Mouse (Mus musculus) adrenal gland (tissue): Measurements from ENCODE around the gene Nrl.

Source experiments
- intact Hi-C: fragments of 180-260 bp; cut with DNase I; formaldehyde crosslinking; loops from one replicate; pipeline ENCODE4 v1.15.1; 2025

Gene Nrl

GRCm38 (mm10) chr14:55536116-55536745, 11.4 kb upstream of the Nrl start:
- intact Hi-C loops: loop anchor here (2.0 kb wide), 1 partner anchor 39 kb away; no protein-coding TSS in a partner anchor

GRCm38 (mm10) chr14:55527940-55528339, 3.2 kb upstream of the Nrl start:
- intact Hi-C loops: no loop called here

- intact Hi-C loops: no loop called here
These were observed 1.9 kb upstream of the Nrl start for GRCm38 (mm10) chr14:55526674-55527073.

- intact Hi-C loops: no loop called here
These were observed 719 bp downstream of the Nrl start for GRCm38 (mm10) chr14:55524062-55524461.

DNA sequence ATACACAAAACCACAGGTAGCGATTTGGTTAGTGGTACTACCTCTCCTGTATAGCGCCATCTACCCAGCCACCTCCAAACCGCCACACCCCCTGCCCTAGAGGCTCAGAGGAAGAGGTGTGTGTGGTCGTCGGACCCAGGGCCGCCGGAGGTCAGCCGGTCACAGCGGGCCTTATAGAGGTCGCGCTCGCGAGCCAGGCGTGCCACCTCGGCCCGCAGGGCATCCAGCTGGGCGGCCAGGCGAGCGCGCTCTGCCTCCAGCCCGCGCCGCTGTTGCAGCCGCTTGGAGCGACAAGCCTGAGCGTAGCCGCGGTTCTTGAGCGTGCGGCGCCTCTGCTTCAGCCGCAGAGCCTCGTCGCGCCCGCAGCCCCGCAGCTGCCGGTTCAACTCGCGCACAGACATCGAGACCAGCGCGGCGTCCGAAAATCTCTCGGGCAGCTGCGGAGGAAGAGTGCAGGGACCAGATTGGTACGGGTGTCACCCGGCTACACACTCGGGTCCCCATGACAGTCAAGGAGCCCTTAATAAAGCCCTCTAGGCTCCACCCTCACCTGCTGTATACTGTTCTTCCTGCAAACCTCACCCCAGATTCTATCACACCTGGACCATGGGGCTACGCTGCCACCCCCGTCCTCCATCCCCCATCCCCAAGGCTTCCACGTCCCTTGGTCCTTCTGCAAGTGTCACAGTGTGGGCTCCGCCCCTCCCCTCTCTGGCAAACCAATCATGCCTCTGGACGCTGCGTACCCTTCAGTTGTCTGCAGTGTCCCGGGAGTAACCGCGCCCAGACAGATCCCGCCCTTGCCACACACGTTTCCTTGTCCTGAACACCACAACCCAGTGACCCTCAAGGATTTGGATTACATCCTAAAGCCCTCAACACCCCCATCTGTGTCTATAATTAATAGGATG, 4.1 kb downstream of the Nrl start:
- intact Hi-C loops: no loop called here

- intact Hi-C loops: no loop called here
These were observed 5.2 kb downstream of the Nrl start for GRCm38 (mm10) chr14:55519604-55520003.

- intact Hi-C loops: no loop called here
These were observed 5.9 kb downstream of the Nrl start for GRCm38 (mm10) chr14:55518897-55519296.

DNA sequence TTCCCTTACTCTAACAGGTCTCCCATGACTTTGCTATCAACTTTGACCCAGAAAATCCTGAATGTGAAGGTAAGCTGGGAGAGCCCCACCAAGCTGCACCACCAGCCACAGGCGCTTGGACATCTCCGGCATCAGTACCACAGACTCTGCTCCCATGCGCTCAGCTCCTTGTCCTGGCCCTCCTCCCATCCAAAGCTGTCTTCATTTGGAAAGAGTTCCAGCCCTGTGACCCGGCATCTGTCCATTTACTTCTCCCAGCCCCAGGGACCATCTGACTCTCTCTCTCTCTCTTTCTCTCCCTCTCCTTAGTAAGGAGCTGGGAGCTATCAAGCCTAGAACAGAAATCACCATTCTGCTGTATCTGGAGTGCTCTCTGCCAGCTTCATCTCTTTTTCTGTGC, 8.9 kb downstream of the Nrl start:
- intact Hi-C loops: no loop called here

DNA sequence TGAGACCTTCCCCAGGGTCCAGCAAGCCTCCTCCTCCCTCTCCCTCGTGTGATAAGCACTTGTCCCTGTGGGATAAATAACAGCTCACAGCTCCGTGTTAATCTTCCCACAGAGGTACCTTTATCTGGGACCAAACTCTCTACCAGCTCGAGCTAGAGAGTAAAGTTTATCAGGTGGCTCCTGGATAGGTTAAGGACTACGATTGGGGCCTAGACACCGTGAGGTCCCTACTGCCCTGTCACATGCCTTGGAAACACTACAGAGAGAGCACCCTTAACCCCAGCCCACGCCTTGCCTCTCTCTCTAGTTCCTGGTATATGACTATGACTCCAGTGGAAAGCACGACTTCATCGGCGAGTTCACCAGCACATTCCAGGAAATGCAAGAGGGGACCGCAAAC, 10.9 kb downstream of the Nrl start:
- intact Hi-C loops: no loop called here

DNA sequence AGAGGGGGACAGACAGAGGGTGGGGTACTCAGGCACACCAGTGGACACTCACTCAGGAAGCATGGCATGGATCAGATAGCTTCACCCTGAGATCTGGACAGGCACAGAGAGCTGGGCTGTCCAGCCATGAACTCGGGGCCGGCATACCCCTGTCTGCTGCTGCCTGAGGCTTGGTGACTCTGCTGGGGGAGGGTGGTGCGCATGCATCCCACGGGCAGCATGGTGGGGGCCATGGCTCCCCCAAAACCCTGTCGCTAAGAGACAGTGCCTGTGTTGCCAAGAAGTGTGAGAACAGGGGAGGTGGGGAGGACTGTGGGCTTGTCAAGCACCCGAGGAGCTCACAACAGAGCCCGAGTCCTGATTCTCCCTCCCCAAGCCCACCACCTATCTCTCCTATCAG, 13.7 kb downstream of the Nrl start:
- intact Hi-C loops: no loop called here

DNA sequence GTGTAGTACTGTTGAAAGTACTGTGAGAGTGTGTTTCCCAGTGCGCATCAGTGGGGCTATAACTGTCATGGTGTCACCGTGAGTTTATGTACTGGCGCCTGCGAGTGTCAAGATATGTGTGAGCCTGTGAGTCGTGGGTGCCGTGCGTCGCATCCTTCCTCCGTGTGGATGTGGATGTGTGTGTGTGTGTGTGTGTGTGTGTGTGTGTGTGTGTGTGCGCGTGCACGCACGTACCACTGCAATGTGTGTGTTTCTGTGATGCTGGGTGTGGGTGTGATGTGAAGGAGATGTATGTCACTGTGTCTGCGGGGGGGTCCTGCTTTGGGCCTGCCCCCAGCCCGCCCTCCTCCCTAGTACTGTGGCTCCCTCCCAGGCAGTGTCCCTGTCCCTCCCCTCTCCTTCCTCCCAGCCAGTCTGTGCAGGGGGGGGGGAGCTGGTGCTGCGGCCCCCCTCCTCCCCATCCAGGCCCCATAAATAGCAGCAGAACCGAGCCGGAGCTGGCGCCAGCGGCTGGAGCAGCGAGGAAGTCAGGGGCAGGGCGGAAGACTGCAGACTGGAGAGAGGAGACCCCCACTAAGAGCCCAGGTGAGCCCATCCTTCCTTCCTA, 14.6 kb downstream of the Nrl start, which contains the start of gene Cpne6:
TSS of gene Cpne6 (plus strand) at position 321 of the 607 bp plus-strand sequence.
- intact Hi-C loops: no loop called here

GRCm38 (mm10) chr14:55509540-55509939, 15.2 kb downstream of the Nrl start:
- intact Hi-C loops: no loop called here

- intact Hi-C loops: no loop called here
These were observed 17.0 kb downstream of the Nrl start for GRCm38 (mm10) chr14:55507801-55508200.

DNA sequence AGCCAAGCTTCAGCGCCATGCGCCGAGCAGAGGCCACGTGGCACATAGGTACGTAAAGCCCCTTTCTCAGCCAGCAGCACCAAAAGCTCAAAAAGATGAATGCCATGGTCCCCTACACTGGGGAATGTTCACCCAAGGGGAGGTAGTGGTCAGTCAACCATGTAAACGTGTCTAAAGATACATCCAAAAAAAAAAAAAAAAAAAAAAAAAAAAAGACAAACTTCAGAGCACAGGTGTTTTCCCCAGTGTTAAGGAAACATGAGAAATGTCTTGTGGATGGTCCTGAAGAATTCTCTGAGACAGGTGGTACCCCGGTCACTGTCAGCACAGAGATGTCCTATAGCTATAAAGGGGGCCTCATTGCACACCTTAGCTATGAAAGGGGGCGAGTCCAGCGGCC, 19.2 kb downstream of the Nrl start:
- intact Hi-C loops: no loop called here

- intact Hi-C loops: loop anchor here (2.0 to 5.0 kb wide), 2 partner anchors 39 to 105 kb away; partner anchors contain the start of gene Irf9
These were observed 27.3 kb downstream of the Nrl start for GRCm38 (mm10) chr14:55497449-55497821.

- intact Hi-C loops: loop anchor here (2.0 to 5.0 kb wide), 2 partner anchors 40 to 105 kb away; partner anchors contain the start of gene Irf9
These were observed 27.9 kb downstream of the Nrl start for GRCm38 (mm10) chr14:55496761-55497448.

DNA sequence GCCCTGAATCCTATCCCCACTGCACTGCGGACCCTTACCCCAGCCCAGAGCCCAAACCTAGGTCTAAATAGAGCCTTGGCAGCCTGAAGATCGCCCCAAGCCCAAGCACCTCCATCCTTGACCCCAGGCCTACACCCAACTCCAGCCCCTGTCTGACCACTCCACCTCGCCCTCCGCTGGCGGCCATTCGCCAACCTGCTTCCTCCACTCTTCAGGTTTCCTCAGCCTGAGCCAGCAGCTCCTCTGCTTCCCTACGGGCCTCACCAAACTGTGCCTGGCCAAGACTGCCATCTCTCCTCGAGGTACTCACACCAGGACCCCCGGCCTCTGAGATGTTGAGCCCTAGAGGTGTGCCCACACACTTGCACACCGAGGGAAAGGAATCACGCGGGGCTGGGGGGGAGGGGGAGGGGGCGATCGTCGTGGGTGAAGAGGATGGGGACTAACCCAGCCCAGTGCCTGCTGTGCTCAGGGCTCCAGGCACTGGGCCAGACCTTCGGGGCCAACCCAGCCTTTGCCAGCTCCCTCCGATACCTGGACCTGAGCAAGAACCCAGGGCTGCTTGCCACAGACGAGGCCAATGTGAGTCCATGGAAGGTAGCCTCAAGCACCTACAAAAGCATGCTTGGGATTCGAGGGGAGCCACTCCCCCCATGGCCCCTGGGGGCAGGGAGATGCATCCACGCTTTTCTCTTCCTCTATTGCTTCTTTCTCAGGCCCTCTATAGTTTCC, 29.1 kb downstream of the Nrl start:
- intact Hi-C loops: loop anchor here (2.0 to 5.0 kb wide), 2 partner anchors 41 to 107 kb away; partner anchors contain the start of gene Irf9

DNA sequence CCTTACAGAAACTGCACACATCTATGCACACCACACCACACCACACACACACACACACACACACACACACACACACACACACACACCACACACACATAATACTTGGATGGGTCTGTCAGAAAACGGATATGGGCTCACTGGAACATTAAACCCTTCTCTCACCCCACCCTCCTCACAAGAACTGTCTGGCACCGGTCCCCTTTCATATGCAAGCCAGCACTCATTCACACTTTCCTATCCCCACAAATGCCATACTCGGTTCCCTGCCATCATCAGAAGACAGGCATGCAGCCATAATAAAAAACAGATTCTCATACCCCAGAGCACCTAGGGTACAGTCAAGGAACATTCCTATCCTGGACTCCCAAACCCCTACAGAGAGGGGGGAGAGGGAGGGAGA, 32.7 kb downstream of the Nrl start:
- intact Hi-C loops: no loop called here

DNA sequence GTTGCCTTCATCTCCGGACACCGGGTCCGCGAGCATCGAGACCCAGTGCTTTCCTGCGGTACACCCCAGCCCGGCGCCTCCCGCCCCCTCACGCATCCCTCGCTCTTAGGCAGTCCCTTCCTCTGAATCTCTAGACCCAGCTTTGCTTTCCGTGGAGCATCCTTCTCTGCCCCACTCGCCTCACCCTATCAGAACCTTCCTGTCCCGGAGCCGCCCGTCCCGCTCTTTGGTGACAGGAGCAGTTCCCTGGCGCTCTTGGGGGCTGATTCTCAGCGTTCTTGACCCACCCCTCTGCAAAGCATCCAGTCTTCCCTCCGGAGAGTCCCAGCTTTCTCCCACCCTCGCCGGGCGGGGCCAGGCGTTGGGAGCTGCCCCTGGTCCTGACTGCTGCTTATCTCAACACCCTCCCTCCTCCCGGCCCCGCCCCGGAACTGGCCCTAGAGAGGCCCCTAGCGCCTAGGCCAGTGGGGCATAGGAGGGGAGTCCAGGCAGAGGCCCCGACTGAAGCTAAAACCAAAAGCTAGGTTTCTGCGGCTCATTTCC, 33.4 kb downstream of the Nrl start:
- intact Hi-C loops: loop anchor here (2.0 kb wide), 1 partner anchor 65 kb away; no protein-coding TSS in a partner anchor
